Mouse (Mus musculus) stomach, postnatal 0 days (tissue): ENCODE data around the gene Depdc1b. TPM values are rescaled to one million over a fixed set of nuclear protein-coding genes. Genes with fewer than 3 reads are reported as not detected.

ENCODE experiments used
- ATAC-seq: fragments of 200-750 bp; cut with Nextera tagmentation; 2 replicates; pipeline ENCODE4 v1.8.0; 2017; ENCODE audit not compliant: low FRiP score, low TSS enrichment
- DNase-seq: peaks from one replicate; pipeline ENCODE4 v3.0.0-alpha.2; 2016; ENCODE audit warnings: low spot score
- H3K27ac ChIP-seq: fragments of 300-500 bp; sonication (generic); replicated peaks from 2 replicates; pipeline ENCODE4 v1.5.1; 2014; ENCODE audit warnings: mild to moderate bottlenecking, control low read depth
- H3K27me3 ChIP-seq: fragments of 300-500 bp; sonication (generic); 2 replicates; pipeline ENCODE4 v1.6.1; 2014; ENCODE audit warnings: low read length; ENCODE audit not compliant: control insufficient read depth, insufficient read depth
- H3K36me3 ChIP-seq: fragments of 300-500 bp; sonication (generic); 2 replicates; pipeline ENCODE4 v1.6.1; 2014; ENCODE audit warnings: low read length, mixed read lengths; ENCODE audit not compliant: control insufficient read depth, insufficient read depth
- H3K4me1 ChIP-seq: fragments of 300-500 bp; sonication (generic); replicated peaks from 2 replicates; pipeline ENCODE4 v1.6.1; 2014; ENCODE audit warnings: antibody characterized with exemption; ENCODE audit not compliant: control insufficient read depth, insufficient read depth
- H3K4me2 ChIP-seq: fragments of 300-500 bp; sonication (generic); replicated peaks from 2 replicates; pipeline ENCODE4 v1.6.1; 2014; ENCODE audit warnings: low read depth, mild to moderate bottlenecking, control low read depth, moderate library complexity
- H3K4me3 ChIP-seq: fragments of 300-500 bp; sonication (generic); 2 replicates; pipeline ENCODE4 v1.5.1; 2014; ENCODE audit warnings: low read depth, low read length, control low read depth
- H3K9ac ChIP-seq: fragments of 300-500 bp; sonication (generic); 2 replicates; pipeline ENCODE4 v1.6.1; 2014; ENCODE audit warnings: mild to moderate bottlenecking, low read length, control low read depth, mixed read lengths
- H3K9me3 ChIP-seq: fragments of 300-500 bp; sonication (generic); 2 replicates; pipeline ENCODE4 v1.6.1; 2016; ENCODE audit warnings: low read length; ENCODE audit not compliant: control insufficient read depth
- CTCF ChIP-seq: IDR thresholded peaks from 2 replicates; pipeline ENCODE4 v1.5.1; 2016; ENCODE audit warnings: antibody characterized with exemption, low read depth, mild to moderate bottlenecking, moderate library complexity
- EP300 ChIP-seq: optimal IDR thresholded peaks from 2 replicates; pipeline ENCODE3; 2016; ENCODE audit warnings: antibody characterized with exemption
- WGBS: fragments of 180-500 bp; shearing (Covaris S2); extraction: QIAGEN DNeasy Blood & Tissue Kit; methylation state at CpG from one replicate; pipeline ENCODE4 v1.1.7; 2014; 5-methylcytosine and 5-hydroxymethylcytosine counted together
- polyA plus RNA-seq: library from polyadenylated mRNA; unstranded; fragments of >200 nt; fragmentation: Nextera tagmentation; extraction: Ambion mirVana; gene quantifications from 2 replicates; pipeline ENCODE4 v1.2.1, GENCODE M21; 2015

The Depdc1b gene
- polyA plus RNA-seq, 1 experiment from 2014 or later: 1.2 TPM

GRCm38 (mm10) chr13:108448348-108448931 lies 132.3 kb downstream of the Depdc1b start:
- Histone ChIP-seq H3K36me3 (no peaks in the 10 kb centered on the region), H3K4me3 (no peak overlapping the region), H3K27me3 (no peaks in the 10 kb centered on the region), H3K27ac (peak overlapping the region; percentile 45; the same call in 1 of the 2 replicates), H3K9ac (no peak overlapping the region), H3K4me1 (no peaks in the 10 kb centered on the region), H3K9me3 (no peaks in the 10 kb centered on the region), H3K4me2 (no peak overlapping the region)
- WGBS: 34% methylated on average over 11 of the region's 11 CpGs
- TF ChIP-seq EP300 (no peak), CTCF (no peak)
- peak; percentile 31 for DNase-seq
- peak; percentile 59; the same call in 1 of the 2 replicates for ATAC-seq

- Histone ChIP-seq H3K9ac (no peak within 1 kb of the TSS), H3K4me2 (0 out of 2 replicates have a peak within 1 kb of the TSS, but pooled peaks have one; percentile 2), H3K4me3 (no peak within 1 kb of the TSS), H3K27ac (peak within 1 kb of the TSS; percentile 37; the same call in 1 of the 2 replicates), H3K4me1 (no peaks in the 10 kb centered on the region), H3K27me3 (no peaks in the 10 kb centered on the region), H3K9me3 (no peaks in the 10 kb centered on the region), H3K36me3 (no peaks in the 10 kb centered on the region)
- TF ChIP-seq EP300 (no peak), CTCF (no peak)
- DNase-seq: peak; percentile 28
- peak; percentile 38; the same call in 1 of the 2 replicates for ATAC-seq
- 17% methylated on average over 10 of the region's 10 CpGs for WGBS
Measured at GRCm38 (mm10) chr13:108449116-108450097, 133.3 kb downstream of the Depdc1b start, which contains the start of gene Pde4d. Pde4d (plus strand) TSS chr13:108449948.

GRCm38 (mm10) chr13:108451122-108451521 lies 135.0 kb downstream of the Depdc1b start:
- DNase-seq (no peak), ATAC-seq (no peak)
- Histone ChIP-seq H3K4me2 (no peak overlapping the region), H3K36me3 (no peaks in the 10 kb centered on the region), H3K4me1 (no peaks in the 10 kb centered on the region), H3K27me3 (no peaks in the 10 kb centered on the region), H3K9me3 (no peaks in the 10 kb centered on the region), H3K4me3 (no peak overlapping the region), H3K9ac (no peak overlapping the region), H3K27ac (no peak overlapping the region)
- TF ChIP-seq CTCF (no peak), EP300 (no peak)
- WGBS: 74% methylated on average over 2 of the region's 2 CpGs

GRCm38 (mm10) chr13:108453064-108453919 lies 137.2 kb downstream of the Depdc1b start:
- no peak for TF ChIP-seq CTCF
- TF ChIP-seq EP300: no peak
- H3K36me3 ChIP-seq: no peaks in the 10 kb centered on the region
- no peaks in the 10 kb centered on the region for H3K4me1 ChIP-seq
- DNase-seq: peak; percentile 38
- H3K27ac ChIP-seq: no peak overlapping the region
- no peak overlapping the region for H3K9ac ChIP-seq
- no peaks in the 10 kb centered on the region for H3K9me3 ChIP-seq
- ATAC-seq: peak; percentile 89
- no peak overlapping the region for H3K4me2 ChIP-seq
- H3K4me3 ChIP-seq: no peak overlapping the region
- 60% methylated on average over 6 of the region's 6 CpGs for WGBS
- H3K27me3 ChIP-seq: no peaks in the 10 kb centered on the region

Other genes with a start within 250 kb of the Depdc1b start
- 39.9 and 44.9 TPM in 2 replicates for gene Ndufaf2, start 157.7 kb upstream of the Depdc1b start, polyA plus RNA-seq
- gene Ercc8, start 157.6 kb upstream of the Depdc1b start, polyA plus RNA-seq: 8.3 and 8.4 TPM in 2 replicates
- 71.0 and 73.3 TPM in 2 replicates for gene Elovl7, start 101.9 kb upstream of the Depdc1b start, polyA plus RNA-seq
- gene Pde4d, start 133.6 kb downstream of the Depdc1b start, polyA plus RNA-seq: 13.0 and 14.3 TPM in 2 replicates